Mouse (Mus musculus) ES-Bruce4 (cell line): ENCODE data around the gene Fsd2. TPM values are rescaled to one million over a fixed set of nuclear protein-coding genes. Genes with fewer than 3 reads are reported as not detected.

Source experiments
- H3K27ac ChIP-seq: 2 replicates; pipeline ENCODE4 v1.5.1; 2012; ENCODE audit warnings: low read length, inconsistent platforms; ENCODE audit not compliant: insufficient read depth
- H3K27me3 ChIP-seq: 2 replicates; pipeline ENCODE4 v1.6.1; 2012; ENCODE audit warnings: mild to moderate bottlenecking, low read length, inconsistent platforms; ENCODE audit not compliant: control insufficient read depth, poor library complexity, insufficient read depth, severe bottlenecking
- H3K36me3 ChIP-seq: 2 replicates; pipeline ENCODE4 v1.6.1; 2012; ENCODE audit warnings: inconsistent platforms, mild to moderate bottlenecking, low read length, moderate library complexity; ENCODE audit not compliant: control insufficient read depth, poor library complexity, insufficient read depth, severe bottlenecking
- H3K4me1 ChIP-seq: one replicate; pipeline ENCODE4 v1.8.1; 2011; ENCODE audit warnings: low read length; ENCODE audit not compliant: control insufficient read depth, insufficient read depth
- H3K4me3 ChIP-seq: 2 replicates; pipeline ENCODE4 v1.5.1; 2011; ENCODE audit warnings: low read depth, mild to moderate bottlenecking, low read length
- H3K9ac ChIP-seq: 2 replicates; pipeline ENCODE4 v1.6.1; 2012; ENCODE audit warnings: low read depth, mild to moderate bottlenecking, inconsistent platforms; ENCODE audit not compliant: poor library complexity, severe bottlenecking
- H3K9me3 ChIP-seq: replicated peaks from 2 replicates; pipeline ENCODE4 v1.6.1; 2012; ENCODE audit warnings: mild to moderate bottlenecking, low read length, inconsistent platforms; ENCODE audit not compliant: control insufficient read depth, poor library complexity, insufficient read depth, severe bottlenecking
- CTCF ChIP-seq: IDR thresholded peaks from one replicate; pipeline ENCODE4 v1.8.1; 2011; ENCODE audit warnings: low read depth, low read length
- EP300 ChIP-seq: IDR thresholded peaks from 2 replicates; pipeline ENCODE4 v1.6.1; 2011; ENCODE audit warnings: low read depth, low read length; ENCODE audit not compliant: insufficient read depth
- POLR2A ChIP-seq: IDR thresholded peaks from one replicate; pipeline ENCODE4 v1.8.1; 2011; ENCODE audit warnings: low read length; ENCODE audit not compliant: insufficient read depth
- polyA plus RNA-seq: library from polyadenylated mRNA; stranded (reverse); fragments of >200 nt; gene quantifications from 2 replicates; pipeline ENCODE4 v1.2.4, GENCODE M21; 2011; ENCODE audit warnings: low read depth; ENCODE audit not compliant: missing spikeins, insufficient read depth, insufficient read length

Fsd2 gene
- polyA plus RNA-seq, 1 experiment = not detected

DNA sequence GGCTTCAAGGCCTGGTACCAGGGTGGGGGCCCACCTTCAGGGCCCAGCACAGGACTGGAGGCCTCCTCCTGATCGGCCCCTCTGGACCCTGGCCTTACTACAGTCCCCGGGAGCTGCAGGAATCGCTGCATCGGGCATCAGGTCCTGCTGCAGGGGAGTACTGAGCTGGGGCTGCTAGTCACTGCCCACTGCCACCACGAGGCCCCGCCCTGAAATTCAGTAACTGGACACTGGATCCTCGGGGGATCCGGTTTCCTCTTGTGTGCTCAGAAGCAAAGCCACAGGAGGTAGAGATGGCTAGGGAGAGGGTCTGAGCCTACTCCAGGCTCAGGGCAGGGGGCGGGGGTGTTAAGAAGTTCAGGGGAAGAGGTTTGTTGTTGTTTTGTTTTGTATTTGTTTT, 77.1 kb downstream of the Fsd2 start:
- H3K27me3 ChIP-seq = no peaks in the 10 kb centered on the region

More for the DNA sequence above, 77.1 kb downstream of the Fsd2 start:
- Histone ChIP-seq H3K4me1 (peaks cover 7% of the 10 kb centered on the region), H3K27ac (no peak overlapping the region), H3K4me3 (no peak overlapping the region), H3K9me3 (no peaks in the 10 kb centered on the region), H3K36me3 (no peaks in the 10 kb centered on the region), H3K9ac (no peak overlapping the region)
- TF ChIP-seq CTCF (no peak), POLR2A (no peak), EP300 (no peak)

Other genes starting within 250 kb of the Fsd2 start
- 2,551 and 2,648 TPM in 2 replicates for gene Rps17, start 221.7 kb downstream of the Fsd2 start, polyA plus RNA-seq
- gene Cpeb1, start 111.5 kb downstream of the Fsd2 start, polyA plus RNA-seq = 9.5 and 14.8 TPM in 2 replicates
- gene Ap3b2, start 73.0 kb downstream of the Fsd2 start, polyA plus RNA-seq = 6.7 and 7.2 TPM in 2 replicates
- not detected in 2 replicates for gene BC048679, start 68.7 kb downstream of the Fsd2 start, polyA plus RNA-seq
- 11.1 and 12.0 TPM in 2 replicates for gene Whamm, start 4.3 kb upstream of the Fsd2 start, polyA plus RNA-seq
- 9.2 and 9.9 TPM in 2 replicates for gene Homer2, start 140.6 kb upstream of the Fsd2 start, polyA plus RNA-seq
- 40.6 and 42.8 TPM in 2 replicates for gene Ramac, start 196.0 kb upstream of the Fsd2 start, polyA plus RNA-seq
- 32.6 and 34.0 TPM in 2 replicates for gene 3110040N11Rik, start 222.5 kb upstream of the Fsd2 start, polyA plus RNA-seq